Mouse (Mus musculus): Measurements from ENCODE around the gene Coq10b.

- TF ChIP-seq POLR2A (IDR thresholded peaks at IDR 0.05; ENCODE audit: insufficient read depth, low read length) (no peak), CTCF (IDR thresholded peaks at IDR 0.05; ENCODE audit: low read depth, low read length) (no peak)
These were observed 9.4 kb upstream of the Coq10b start for GRCm38 (mm10) chr1:55043164-55043563.
